Mouse (Mus musculus): ENCODE results near the gene Gm10670. TPM values are rescaled to one million over a fixed set of nuclear protein-coding genes. Genes with fewer than 3 reads are reported as not detected.

Gene Gm10670
- polyA plus RNA-seq (2012; ENCODE audit: low replicate concordance) = not detected in 2 replicates

GRCm38 (mm10) chr7:20474825-20475224, at the start of gene Gm10670:
TSS of gene Gm10670 (minus strand) at chr7:20474925.

GRCm38 (mm10) chr7:20510434-20510833, 35.7 kb upstream of the Gm10670 start, which contains the start of gene Vmn1r103:
TSS of gene Vmn1r103 (minus strand) at chr7:20510534.

GRCm38 (mm10) chr7:20442493-20442892, 32.2 kb downstream of the Gm10670 start, which contains the start of gene Vmn1r101:
TSS of gene Vmn1r101 (minus strand) at chr7:20442593.

Other genes starting within 250 kb of the Gm10670 start
- gene Gm4498, start 241.1 kb downstream of the Gm10670 start, polyA plus RNA-seq (2012; ENCODE audit: low replicate concordance) = not detected in 2 replicates
- gene Gm5890, start 212.1 kb downstream of the Gm10670 start, polyA plus RNA-seq (2012; ENCODE audit: low replicate concordance) = not detected in 2 replicates
- not detected in 2 replicates for gene Gm4133, start 140.9 kb downstream of the Gm10670 start, polyA plus RNA-seq (2012; ENCODE audit: low replicate concordance)
- gene Gm5728, start 99.5 kb downstream of the Gm10670 start, polyA plus RNA-seq (2012; ENCODE audit: low replicate concordance) = not detected in 2 replicates
- not detected in 2 replicates for gene Vmn1r100, start 57.0 kb downstream of the Gm10670 start, polyA plus RNA-seq (2012; ENCODE audit: low replicate concordance)
- gene Vmn1r101, start 32.3 kb downstream of the Gm10670 start, polyA plus RNA-seq (2012; ENCODE audit: low replicate concordance) = not detected in 2 replicates
- gene Vmn1r103, start 35.6 kb upstream of the Gm10670 start, polyA plus RNA-seq (2012; ENCODE audit: low replicate concordance) = not detected in 2 replicates
- gene Vmn1r104, start 58.9 kb upstream of the Gm10670 start, polyA plus RNA-seq (2012; ENCODE audit: low replicate concordance) = not detected in 2 replicates
- gene Gm5726, start 70.8 kb upstream of the Gm10670 start, polyA plus RNA-seq (2012; ENCODE audit: low replicate concordance) = not detected in 2 replicates
- not detected in 2 replicates for gene Gm4141, start 101.3 kb upstream of the Gm10670 start, polyA plus RNA-seq (2012; ENCODE audit: low replicate concordance)
- gene Gm4513, start 124.1 kb upstream of the Gm10670 start, polyA plus RNA-seq (2012; ENCODE audit: low replicate concordance) = not detected in 2 replicates
- gene Vmn1r107, start 194.0 kb upstream of the Gm10670 start, polyA plus RNA-seq (2012; ENCODE audit: low replicate concordance) = not detected in 2 replicates
- not detected in 2 replicates for gene Vmn1r111, start 228.3 kb upstream of the Gm10670 start, polyA plus RNA-seq (2012; ENCODE audit: low replicate concordance)

Measured in hematopoietic multipotent progenitor cell, adult 10-12 weeks (in vitro differentiated cells).